Mouse (Mus musculus) forebrain, embryonic 11.5 days (tissue): ENCODE measurements around the gene Dph7. TPM values are rescaled to one million over a fixed set of nuclear protein-coding genes. Genes with fewer than 3 reads are reported as not detected.

Source experiments
- microRNA-seq: library from miRNA; unstranded; fragments of <30 nt; microRNA quantifications from one replicate; pipeline ENCODE4, GENCODE M21; 2016; ENCODE audit not compliant: insufficient number of aligned reads
- polyA plus RNA-seq: library from polyadenylated mRNA; unstranded; fragments of >200 nt; fragmentation: Nextera tagmentation; extraction: Ambion mirVana; gene quantifications from 2 replicates; pipeline ENCODE4 v1.2.1, GENCODE M21; 2014

The Dph7 gene
- polyA plus RNA-seq, 1 experiment from 2014 or later, result 32.4 TPM

Small RNA genes lying within 50 kb of the gene (microRNA-seq; reads per million reads assigned to microRNA genes)
- not detected for gene Gm22875

Other genes with a start within 250 kb of the Dph7 start
- gene Cacna1b, start 199.2 kb upstream of the Dph7 start, polyA plus RNA-seq, result 1.6 and 1.8 TPM in 2 replicates
- 123 and 130 TPM in 2 replicates for gene Ehmt1, start 42.8 kb upstream of the Dph7 start, polyA plus RNA-seq
- 14.1 and 16.8 TPM in 2 replicates for gene Arrdc1, start 27.1 kb upstream of the Dph7 start, polyA plus RNA-seq
- gene Zmynd19, start 12.6 kb upstream of the Dph7 start, polyA plus RNA-seq, result 38.2 and 40.1 TPM in 2 replicates
- 130 and 141 TPM in 2 replicates for gene Mrpl41, start 12.7 kb downstream of the Dph7 start, polyA plus RNA-seq
- gene Pnpla7, start 13.6 kb downstream of the Dph7 start, polyA plus RNA-seq, result 3.3 and 4.5 TPM in 2 replicates
- gene Nsmf, start 92.0 kb downstream of the Dph7 start, polyA plus RNA-seq, result 68.0 and 81.2 TPM in 2 replicates
- not detected in 2 replicates for gene Entpd8, start 117.9 kb downstream of the Dph7 start, polyA plus RNA-seq
- gene Noxa1, start 132.7 kb downstream of the Dph7 start, polyA plus RNA-seq, result 0.31 TPM in 1 of 2 replicates, not detected in the other
- 63.6 and 72.1 TPM in 2 replicates for gene Nrarp, start 218.4 kb downstream of the Dph7 start, polyA plus RNA-seq
- 1.3 and 1.5 TPM in 2 replicates for gene Tor4a, start 234.5 kb downstream of the Dph7 start, polyA plus RNA-seq
- gene Nelfb, start 249.1 kb downstream of the Dph7 start, polyA plus RNA-seq, result 110 TPM in 2 replicates